Mouse (Mus musculus) intestine, embryonic 16.5 days (tissue): ENCODE results near the gene Mcrip2. TPM values are rescaled to one million over a fixed set of nuclear protein-coding genes. Genes with fewer than 3 reads are reported as not detected.
"Not testable (repeated sequence)": the region's sequence is repeated elsewhere in the genome, so short reads cannot be mapped to it uniquely, and the experiment has no call there.

Experiments used
- ATAC-seq: fragments of 200-750 bp; cut with Nextera tagmentation; 2 replicates; pipeline ENCODE4 v1.8.0; 2017; ENCODE audit warnings: moderate TSS enrichment, moderate library complexity
- H3K27ac ChIP-seq: fragments of 300-500 bp; sonication (generic); 2 replicates; pipeline ENCODE4 v1.5.1; 2014; ENCODE audit warnings: mild to moderate bottlenecking, low read length
- H3K27me3 ChIP-seq: fragments of 300-500 bp; sonication (generic); replicated peaks from 2 replicates; pipeline ENCODE4 v1.6.1; 2014; ENCODE audit warnings: low read length, control low read depth, mixed read lengths; ENCODE audit not compliant: control insufficient read depth, insufficient read depth
- H3K36me3 ChIP-seq: fragments of 300-500 bp; sonication (generic); 2 replicates; pipeline ENCODE4 v1.6.1; 2014; ENCODE audit warnings: low read length, control low read depth; ENCODE audit not compliant: control insufficient read depth, insufficient read depth
- H3K4me1 ChIP-seq: fragments of 300-500 bp; sonication (generic); 2 replicates; pipeline ENCODE4 v1.6.1; 2014; ENCODE audit warnings: low read length, control low read depth, mixed read lengths; ENCODE audit not compliant: control insufficient read depth, insufficient read depth
- H3K4me2 ChIP-seq: fragments of 300-500 bp; sonication (generic); 2 replicates; pipeline ENCODE4 v1.6.1; 2014; ENCODE audit warnings: low read depth, low read length, control low read depth
- H3K4me3 ChIP-seq: fragments of 300-500 bp; sonication (generic); 2 replicates; pipeline ENCODE4 v1.5.1; 2014; ENCODE audit warnings: mild to moderate bottlenecking, low read length
- H3K9ac ChIP-seq: fragments of 300-500 bp; sonication (generic); 2 replicates; pipeline ENCODE4 v1.6.1; 2014; ENCODE audit warnings: low read depth, low read length
- H3K9me3 ChIP-seq: fragments of 300-500 bp; sonication (generic); 2 replicates; pipeline ENCODE4 v1.6.1; 2016; ENCODE audit warnings: low read length, control low read depth; ENCODE audit not compliant: control insufficient read depth
- WGBS: fragments of 180-500 bp; shearing (Covaris S2); extraction: QIAGEN DNeasy Blood & Tissue Kit; methylation state at CpG from one replicate; pipeline ENCODE4 v1.1.7; 2014; 5-methylcytosine and 5-hydroxymethylcytosine counted together
- polyA plus RNA-seq: library from polyadenylated mRNA; unstranded; fragments of >200 nt; fragmentation: Nextera tagmentation; extraction: Ambion mirVana; gene quantifications from 2 replicates; pipeline ENCODE4 v1.2.1, GENCODE M21; 2015

The Mcrip2 gene
- polyA plus RNA-seq, 1 experiment from 2014 or later, result 89.3 TPM

DNA sequence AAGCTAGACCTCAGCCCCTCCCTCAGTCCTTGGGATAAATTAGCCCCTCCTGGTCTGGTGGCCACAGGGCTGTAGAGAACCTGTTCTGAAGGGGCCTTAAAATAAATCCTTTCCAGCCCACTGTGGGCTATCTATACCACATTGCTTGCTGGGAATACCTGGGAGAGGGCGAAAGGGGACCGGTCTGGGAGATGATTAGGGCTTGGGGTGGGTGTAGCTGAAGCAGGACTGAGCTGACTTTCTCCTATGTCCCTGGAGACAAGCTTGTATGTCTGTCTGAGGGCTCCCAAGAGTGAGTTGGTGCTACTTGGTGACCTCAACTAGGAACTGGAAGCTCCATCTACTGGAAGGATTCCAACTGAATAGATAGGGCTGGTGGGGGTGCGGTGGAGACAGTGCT, 8.5 kb upstream of the Mcrip2 start:
- 89% methylated on average over 3 of the region's 3 CpGs for WGBS
- peaks cover 19% of the 10 kb centered on the region for H3K4me1 ChIP-seq
- H3K9ac ChIP-seq, result no peak overlapping the region
- H3K27me3 ChIP-seq, result no peaks in the 10 kb centered on the region
- no peak overlapping the region for H3K4me3 ChIP-seq
- no peak overlapping the region for H3K27ac ChIP-seq
- ATAC-seq, result no peak
- H3K9me3 ChIP-seq, result no peaks in the 10 kb centered on the region
- H3K4me2 ChIP-seq, result no peak overlapping the region
- H3K36me3 ChIP-seq, result peaks cover 8% of the 10 kb centered on the region; the same call in 1 of the 2 replicates

DNA sequence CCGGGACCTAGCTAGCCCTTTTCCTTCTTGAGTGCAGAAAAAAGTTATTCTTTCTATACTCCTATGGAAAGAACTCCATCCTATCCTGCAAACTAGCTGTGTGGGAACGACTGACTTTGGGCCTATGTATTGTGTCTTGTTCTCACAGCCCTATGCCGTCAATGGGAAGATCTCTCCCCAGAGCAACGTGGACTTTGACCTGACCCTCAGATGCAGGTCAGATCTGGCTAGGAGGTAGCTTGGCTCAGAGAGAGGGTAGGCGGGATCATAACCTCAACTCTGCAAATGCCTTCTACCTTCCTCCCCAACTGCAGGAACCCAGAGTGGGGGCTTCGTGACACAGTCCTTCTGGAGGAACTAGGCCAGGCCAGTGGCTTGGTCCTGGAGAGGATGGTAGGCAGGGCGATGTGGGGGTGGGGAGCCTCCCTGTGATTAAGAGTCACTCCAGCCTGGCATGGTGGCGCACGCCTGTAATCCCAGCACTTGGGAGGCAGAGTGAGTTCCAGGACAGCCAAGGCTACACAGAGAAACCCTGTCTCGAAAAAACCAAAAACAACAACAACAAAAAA, 7.9 kb upstream of the Mcrip2 start:
- H3K4me2 ChIP-seq, result peak overlapping the region; percentile 82
- WGBS, result 57% methylated on average over 10 of the region's 10 CpGs
- peaks cover 8% of the 10 kb centered on the region; the same call in 1 of the 2 replicates for H3K36me3 ChIP-seq
- no peak for ATAC-seq
- H3K9me3 ChIP-seq, result no peaks in the 10 kb centered on the region
- H3K27ac ChIP-seq, result no peak overlapping the region
- H3K4me3 ChIP-seq, result peak overlapping the region; percentile 74
- H3K9ac ChIP-seq, result peak overlapping the region; percentile 75
- H3K4me1 ChIP-seq, result peaks cover 19% of the 10 kb centered on the region
- H3K27me3 ChIP-seq, result no peaks in the 10 kb centered on the region

DNA sequence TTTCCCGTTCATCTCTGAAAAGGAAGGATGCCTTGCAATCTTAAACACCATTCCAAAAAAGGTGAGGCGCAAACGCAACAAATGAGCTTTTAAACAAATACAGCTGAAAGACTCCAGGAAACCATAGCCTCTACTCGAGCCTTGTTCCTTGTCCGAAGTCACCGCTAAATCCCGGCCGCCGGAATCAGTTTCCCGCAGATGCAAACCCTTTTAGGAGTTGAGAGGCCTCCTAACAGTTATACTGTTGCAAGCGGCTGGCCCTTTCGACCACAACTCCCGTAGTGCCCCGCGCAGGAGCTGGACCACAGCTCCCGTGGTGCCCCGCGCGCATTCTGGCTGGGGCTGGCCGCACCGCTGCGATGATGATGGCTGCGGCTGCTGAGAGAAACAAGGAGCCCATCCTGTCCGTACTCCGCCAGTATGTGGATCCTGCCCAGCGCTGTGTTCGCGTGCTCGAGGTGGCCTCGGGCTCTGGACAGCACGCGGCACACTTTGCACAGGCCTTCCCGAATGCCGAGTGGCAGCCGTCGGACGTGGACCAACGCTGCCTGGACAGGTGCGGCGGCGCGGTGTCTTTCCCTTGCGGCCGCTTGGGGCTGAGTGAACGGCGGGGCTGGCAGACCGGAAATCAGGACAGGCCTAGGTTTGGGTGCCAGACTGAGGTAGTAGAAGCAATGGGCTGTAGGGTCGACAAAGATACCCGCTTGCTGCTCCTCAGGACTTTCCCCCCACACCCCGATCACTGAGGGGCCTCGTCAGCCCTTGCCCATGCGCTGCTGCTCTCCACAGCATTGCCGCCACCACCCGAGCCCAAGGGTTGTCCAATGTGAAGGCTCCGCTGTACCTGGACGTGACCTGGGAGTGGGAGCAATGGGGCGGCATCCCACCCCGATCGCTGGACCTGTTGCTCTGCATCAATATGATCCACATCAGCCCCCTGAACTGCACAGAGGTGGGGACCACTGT, 6.9 kb upstream of the Mcrip2 start:
- H3K27ac ChIP-seq, result peak overlapping the region; percentile 78
- H3K27me3 ChIP-seq, result no peaks in the 10 kb centered on the region
- peak; percentile 95 for ATAC-seq
- H3K9ac ChIP-seq, result peak overlapping the region; percentile 75
- peaks cover 19% of the 10 kb centered on the region for H3K4me1 ChIP-seq
- H3K9me3 ChIP-seq, result no peaks in the 10 kb centered on the region
- peaks cover 8% of the 10 kb centered on the region; the same call in 1 of the 2 replicates for H3K36me3 ChIP-seq
- peak overlapping the region; percentile 82 for H3K4me2 ChIP-seq
- WGBS, result under 1% methylated on average over 59 of the region's 59 CpGs
- peak overlapping the region; percentile 74 for H3K4me3 ChIP-seq

- peaks cover 8% of the 10 kb centered on the region; the same call in 1 of the 2 replicates for H3K36me3 ChIP-seq
- WGBS, result under 1% methylated on average over 25 of the region's 25 CpGs
- H3K4me1 ChIP-seq, result peaks cover 19% of the 10 kb centered on the region
- no peaks in the 10 kb centered on the region for H3K9me3 ChIP-seq
- H3K27ac ChIP-seq, result peak within 1 kb of the TSS; percentile 78
- ATAC-seq, result peak; percentile 77
- H3K4me3 ChIP-seq, result peak within 1 kb of the TSS; percentile 74
- H3K9ac ChIP-seq, result peak within 1 kb of the TSS; percentile 75
- peak within 1 kb of the TSS; percentile 82 for H3K4me2 ChIP-seq
- H3K27me3 ChIP-seq, result no peaks in the 10 kb centered on the region
Observed at GRCm38 (mm10) chr17:25874721-25875170, 6.2 kb upstream of the Mcrip2 start, which contains the start of gene Mettl26. Gene Mettl26 (plus strand): TSS chr17:25875074.

GRCm38 (mm10) chr17:25874148-25874720, 5.7 kb upstream of the Mcrip2 start:
- WGBS, result 5% methylated on average over 14 of the region's 14 CpGs
- peaks cover 19% of the 10 kb centered on the region for H3K4me1 ChIP-seq
- ATAC-seq, result no peak
- H3K9me3 ChIP-seq, result no peaks in the 10 kb centered on the region
- H3K4me3 ChIP-seq, result peak overlapping the region; percentile 74
- peaks cover 8% of the 10 kb centered on the region; the same call in 1 of the 2 replicates for H3K36me3 ChIP-seq
- peak overlapping the region; percentile 75 for H3K9ac ChIP-seq
- no peaks in the 10 kb centered on the region for H3K27me3 ChIP-seq
- peak overlapping the region; percentile 58 for H3K27ac ChIP-seq
- H3K4me2 ChIP-seq, result peak overlapping the region; percentile 82

- peaks cover 19% of the 10 kb centered on the region for H3K4me1 ChIP-seq
- peak overlapping the region; percentile 82; the same call in 1 of the 2 replicates for H3K4me2 ChIP-seq
- H3K4me3 ChIP-seq, result no peak overlapping the region
- no peak overlapping the region for H3K9ac ChIP-seq
- no peak for ATAC-seq
- WGBS, result 72% methylated on average over 11 of the region's 11 CpGs
- H3K36me3 ChIP-seq, result peaks cover 8% of the 10 kb centered on the region; the same call in 1 of the 2 replicates
- H3K27me3 ChIP-seq, result no peaks in the 10 kb centered on the region
- H3K9me3 ChIP-seq, result no peaks in the 10 kb centered on the region
- no peak overlapping the region for H3K27ac ChIP-seq
Observed at GRCm38 (mm10) chr17:25873405-25874147, 5.0 kb upstream of the Mcrip2 start.

GRCm38 (mm10) chr17:25872676-25873075, 4.1 kb upstream of the Mcrip2 start:
- Histone ChIP-seq H3K4me2 (no peak overlapping the region), H3K27ac (no peak overlapping the region), H3K9ac (no peak overlapping the region), H3K36me3 (peaks cover 1% of the 10 kb centered on the region; the same call in 1 of the 2 replicates), H3K9me3 (no peaks in the 10 kb centered on the region), H3K4me1 (peaks cover 24% of the 10 kb centered on the region), H3K4me3 (no peak overlapping the region), H3K27me3 (no peaks in the 10 kb centered on the region)
- WGBS, result 82% methylated on average over 3 of the region's 3 CpGs
- no peak for ATAC-seq

- H3K27ac ChIP-seq, H3K4me2 ChIP-seq, H3K9me3 ChIP-seq, H3K9ac ChIP-seq, H3K36me3 ChIP-seq, H3K4me3 ChIP-seq, ATAC-seq, H3K27me3 ChIP-seq: not testable (repeated sequence)
- H3K4me1 ChIP-seq, result peaks cover 23% of the 10 kb centered on the region
Observed at GRCm38 (mm10) chr17:25871566-25871965, 3.0 kb upstream of the Mcrip2 start.
